Mouse (Mus musculus) cerebellum, postnatal 14 days (tissue): ENCODE measurements around the gene Gm11009.
"Not testable (repeated sequence)": the region's sequence is repeated elsewhere in the genome, so short reads cannot be mapped to it uniquely, and the experiment has no call there.

Experiments used
- DNase-seq, 2 experiments: peaks; one replicate each; pipeline ENCODE4 v3.0.0; 2021; ENCODE audit warnings: mixed read lengths in 2 of 2

The Gm11009 gene

GRCm38 (mm10) chr2:176319394-176319793, at the start of gene Gm11009:
Gm11009 (minus strand) TSS chr2:176319494.
- not testable (repeated sequence) for DNase-seq
